Mouse (Mus musculus): Measurements from ENCODE around the gene Myo1e. TPM values are rescaled to one million over a fixed set of nuclear protein-coding genes. Genes with fewer than 3 reads are reported as not detected.

The Myo1e gene
- polyA plus RNA-seq, 1 experiment = 4.9 TPM

GRCm38 (mm10) chr9:70349274-70349673 lies 142.1 kb downstream of the Myo1e start:
- TF ChIP-seq POLR2A (IDR thresholded peaks at IDR 0.05; ENCODE audit: borderline replicate concordance, control insufficient read depth, low read depth, low read length) = no peak
- no peak for TF ChIP-seq CTCF (IDR thresholded peaks at IDR 0.05; ENCODE audit: control insufficient read depth, insufficient read depth, low read length)
- Histone ChIP-seq H3K4me1 (ENCODE audit: control insufficient read depth, insufficient read depth, low read length) (no peaks in the 10 kb centered on the region; the same call in 1 of the 2 replicates), H3K27ac (ENCODE audit: control insufficient read depth, insufficient read depth, low read depth, low read length, poor library complexity) (no peak overlapping the region), H3K4me3 (replicated peaks; ENCODE audit: control insufficient read depth, low read depth, low read length) (no peak overlapping the region)
- 73% methylated on average over 2 of the region's 2 CpGs for WGBS

GRCm38 (mm10) chr9:70351570-70352277 lies 144.6 kb downstream of the Myo1e start:
- H3K4me1 ChIP-seq (ENCODE audit: control insufficient read depth, insufficient read depth, low read length) = no peaks in the 10 kb centered on the region
- 13% methylated on average over 8 of the region's 8 CpGs for WGBS
- H3K4me3 ChIP-seq (replicated peaks; ENCODE audit: control insufficient read depth, low read depth, low read length) = no peak overlapping the region
- no peak overlapping the region for H3K27ac ChIP-seq (ENCODE audit: control insufficient read depth, insufficient read depth, low read depth, low read length, poor library complexity)
- TF ChIP-seq CTCF (IDR thresholded peaks at IDR 0.05; ENCODE audit: control insufficient read depth, insufficient read depth, low read length) (no peak), POLR2A (IDR thresholded peaks at IDR 0.05; ENCODE audit: borderline replicate concordance, control insufficient read depth, low read depth, low read length) (no peak)

GRCm38 (mm10) chr9:70356254-70356653 lies 149.1 kb downstream of the Myo1e start:
- TF ChIP-seq POLR2A (IDR thresholded peaks at IDR 0.05; ENCODE audit: borderline replicate concordance, control insufficient read depth, low read depth, low read length) = no peak
- no peak for TF ChIP-seq CTCF (IDR thresholded peaks at IDR 0.05; ENCODE audit: control insufficient read depth, insufficient read depth, low read length)
- Histone ChIP-seq H3K4me1 (ENCODE audit: control insufficient read depth, insufficient read depth, low read length) (no peaks in the 10 kb centered on the region), H3K27ac (ENCODE audit: control insufficient read depth, insufficient read depth, low read depth, low read length, poor library complexity) (no peak overlapping the region), H3K4me3 (replicated peaks; ENCODE audit: control insufficient read depth, low read depth, low read length) (no peak overlapping the region)
- WGBS = 75% methylated on average over 8 of the region's 8 CpGs

- 84% methylated on average over 2 of the region's 2 CpGs for WGBS
These were observed 152.4 kb downstream of the Myo1e start for GRCm38 (mm10) chr9:70359402-70360131.

GRCm38 (mm10) chr9:70364741-70365140 lies 157.6 kb downstream of the Myo1e start:
- 83% methylated on average over 8 of the region's 8 CpGs for WGBS
- no peak overlapping the region for H3K4me3 ChIP-seq (replicated peaks; ENCODE audit: control insufficient read depth, low read depth, low read length)
- TF ChIP-seq CTCF (IDR thresholded peaks at IDR 0.05; ENCODE audit: control insufficient read depth, insufficient read depth, low read length) = no peak
- no peak for TF ChIP-seq POLR2A (IDR thresholded peaks at IDR 0.05; ENCODE audit: borderline replicate concordance, control insufficient read depth, low read depth, low read length)
- H3K4me1 ChIP-seq (ENCODE audit: control insufficient read depth, insufficient read depth, low read length) = no peaks in the 10 kb centered on the region; the same call in 1 of the 2 replicates
- H3K27ac ChIP-seq (ENCODE audit: control insufficient read depth, insufficient read depth, low read depth, low read length, poor library complexity) = no peak overlapping the region

More at GRCm38 (mm10) chr9:70359402-70360131, 152.4 kb downstream of the Myo1e start:
- TF ChIP-seq POLR2A (IDR thresholded peaks at IDR 0.05; ENCODE audit: borderline replicate concordance, control insufficient read depth, low read depth, low read length) (no peak), CTCF (IDR thresholded peaks at IDR 0.05; ENCODE audit: control insufficient read depth, insufficient read depth, low read length) (no peak)
- Histone ChIP-seq H3K27ac (ENCODE audit: control insufficient read depth, insufficient read depth, low read depth, low read length, poor library complexity) (no peak overlapping the region), H3K4me1 (ENCODE audit: control insufficient read depth, insufficient read depth, low read length) (no peaks in the 10 kb centered on the region), H3K4me3 (replicated peaks; ENCODE audit: control insufficient read depth, low read depth, low read length) (no peak overlapping the region)

- Histone ChIP-seq H3K4me1 (ENCODE audit: control insufficient read depth, insufficient read depth, low read length) (no peaks in the 10 kb centered on the region; the same call in 1 of the 2 replicates), H3K4me3 (replicated peaks; ENCODE audit: control insufficient read depth, low read depth, low read length) (no peak overlapping the region), H3K27ac (ENCODE audit: control insufficient read depth, insufficient read depth, low read depth, low read length, poor library complexity) (no peak overlapping the region)
- WGBS = 82% methylated on average over 2 of the region's 2 CpGs
- no peak for TF ChIP-seq CTCF (IDR thresholded peaks at IDR 0.05; ENCODE audit: control insufficient read depth, insufficient read depth, low read length)
- TF ChIP-seq POLR2A (IDR thresholded peaks at IDR 0.05; ENCODE audit: borderline replicate concordance, control insufficient read depth, low read depth, low read length) = no peak
These were observed 158.8 kb downstream of the Myo1e start for GRCm38 (mm10) chr9:70365915-70366314.

GRCm38 (mm10) chr9:70366898-70367297 lies 159.7 kb downstream of the Myo1e start:
- WGBS = 13% methylated on average over 6 of the region's 6 CpGs
- Histone ChIP-seq H3K4me3 (replicated peaks; ENCODE audit: control insufficient read depth, low read depth, low read length) (no peak overlapping the region), H3K4me1 (ENCODE audit: control insufficient read depth, insufficient read depth, low read length) (no peaks in the 10 kb centered on the region; the same call in 1 of the 2 replicates), H3K27ac (ENCODE audit: control insufficient read depth, insufficient read depth, low read depth, low read length, poor library complexity) (no peak overlapping the region)
- TF ChIP-seq CTCF (IDR thresholded peaks at IDR 0.05; ENCODE audit: control insufficient read depth, insufficient read depth, low read length) (no peak), POLR2A (IDR thresholded peaks at IDR 0.05; ENCODE audit: borderline replicate concordance, control insufficient read depth, low read depth, low read length) (no peak)

GRCm38 (mm10) chr9:70371638-70372037 lies 164.5 kb downstream of the Myo1e start:
- 29% methylated on average over 5 of the region's 5 CpGs for WGBS
- TF ChIP-seq POLR2A (IDR thresholded peaks at IDR 0.05; ENCODE audit: borderline replicate concordance, control insufficient read depth, low read depth, low read length) (no peak), CTCF (IDR thresholded peaks at IDR 0.05; ENCODE audit: control insufficient read depth, insufficient read depth, low read length) (no peak)
- H3K4me3 ChIP-seq (replicated peaks; ENCODE audit: control insufficient read depth, low read depth, low read length) = no peak overlapping the region

More at GRCm38 (mm10) chr9:70371638-70372037, 164.5 kb downstream of the Myo1e start:
- H3K4me1 ChIP-seq (ENCODE audit: control insufficient read depth, insufficient read depth, low read length) = no peaks in the 10 kb centered on the region; the same call in 1 of the 2 replicates
- no peak overlapping the region for H3K27ac ChIP-seq (ENCODE audit: control insufficient read depth, insufficient read depth, low read depth, low read length, poor library complexity)
